Mouse (Mus musculus) thymus, adult 2 months (tissue): Measurements from ENCODE around the gene Clpp.

Source experiments
- CTCF ChIP-seq: fragments of 200-500 bp; IDR thresholded peaks from 2 replicates; pipeline ENCODE4 v1.5.1; 2012; ENCODE audit warnings: mild to moderate bottlenecking, control low read depth, low read length, moderate library complexity, borderline replicate concordance; ENCODE audit not compliant: control insufficient read depth, poor library complexity, insufficient read depth; ENCODE audit errors: extremely low read depth
- POLR2A ChIP-seq: fragments of 200-500 bp; IDR thresholded peaks from 2 replicates; pipeline ENCODE4 v1.6.1; 2012; ENCODE audit warnings: mild to moderate bottlenecking, low read length, control low read depth, moderate library complexity; ENCODE audit not compliant: control insufficient read depth, poor library complexity, insufficient read depth; ENCODE audit errors: extremely low read depth

DNA sequence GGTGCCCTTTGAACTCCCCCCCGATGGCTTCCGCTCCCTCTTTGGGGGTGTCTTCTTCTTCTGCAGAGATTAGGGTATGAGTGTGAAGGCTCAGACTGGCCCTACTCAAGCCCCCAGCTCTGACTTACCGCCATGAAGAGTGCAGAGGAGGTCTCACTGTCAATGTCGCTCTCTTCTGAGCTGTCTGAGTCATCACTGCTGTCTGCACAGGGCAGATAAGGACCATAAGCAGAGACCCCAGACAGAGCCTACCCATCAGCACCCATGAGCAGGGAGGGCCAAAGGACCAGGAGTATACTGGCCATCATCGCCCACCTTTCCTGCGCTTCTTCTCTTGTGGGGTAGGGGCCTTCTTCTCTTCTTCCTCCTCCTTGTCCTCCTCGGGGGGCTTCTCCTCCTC lies 13.9 kb downstream of the Clpp start:
- no peak for TF ChIP-seq POLR2A
- no peak for TF ChIP-seq CTCF
